Mouse (Mus musculus) heart, postnatal 14 days (tissue): ENCODE data around the gene Hist1h2bl. TPM values are rescaled to one million over a fixed set of nuclear protein-coding genes. Genes with fewer than 3 reads are reported as not detected.

Source experiments
- DNase-seq, 2 experiments: peaks; one replicate each; pipeline ENCODE4 v3.0.0; 2021 to 2022
- intact Hi-C: fragments of 180-260 bp; cut with DNase I; formaldehyde crosslinking; loops from one replicate; pipeline ENCODE4 v1.15.1; 2025
- long read RNA-seq, 2 experiments: library from polyadenylated mRNA; stranded (forward); transcript quantifications; one replicate each; pipeline ENCODE4 v2.0.0; 2021
- total RNA-seq, 2 experiments: library from RNA; stranded (reverse); gene quantifications; 2 replicates each; pipeline ENCODE4 v1.2.3; 2021

Gene Hist1h2bl
- 100 to 1,000 TPM in 1 of 2 experiments, 10 to 100 TPM in 1; 66.3 to 130 TPM for total RNA-seq
- long read RNA-seq, experiment 1 = 0 reads
- long read RNA-seq, experiment 2 = 0 reads

DNA sequence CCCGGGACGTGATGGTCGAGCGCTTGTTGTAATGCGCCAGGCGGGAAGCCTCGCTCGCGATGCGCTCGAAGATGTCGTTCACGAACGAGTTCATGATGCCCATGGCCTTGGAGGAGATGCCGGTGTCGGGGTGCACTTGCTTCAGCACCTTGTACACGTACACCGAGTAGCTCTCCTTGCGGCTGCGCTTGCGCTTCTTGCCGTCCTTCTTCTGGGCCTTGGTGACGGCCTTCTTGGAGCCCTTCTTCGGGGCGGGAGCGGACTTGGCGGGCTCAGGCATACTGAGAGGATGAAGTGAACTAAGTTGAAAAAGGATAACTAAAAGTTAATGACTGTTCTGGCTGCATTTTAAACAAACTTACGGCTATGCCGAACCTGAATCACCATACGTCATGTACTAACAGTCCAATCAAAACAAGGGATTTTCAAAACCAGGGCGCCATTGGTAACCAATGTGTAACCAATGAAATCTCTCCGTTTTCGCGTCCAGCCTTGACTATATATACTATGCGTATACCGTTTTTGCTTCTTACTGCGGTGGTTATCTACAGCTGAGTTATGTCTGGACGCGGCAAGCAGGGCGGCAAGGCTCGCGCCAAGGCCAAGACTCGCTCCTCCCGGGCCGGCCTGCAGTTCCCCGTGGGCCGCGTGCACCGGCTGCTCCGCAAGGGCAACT lies at the start of gene Hist1h2bl, which contains the start of gene Hist1h2ai:
TSS of gene Hist1h2bl (minus strand) at position 280 of the 676 bp plus-strand sequence.
TSS of gene Hist1h2ai (plus strand) at position 559 of the 676 bp plus-strand sequence.
- intact Hi-C loops = loop anchor here (1.0 to 10.0 kb wide), 4 partner anchors 18 to 1809 kb away; no protein-coding TSS in a partner anchor
- peak; percentile 58 to 74 for DNase-seq

DNA sequence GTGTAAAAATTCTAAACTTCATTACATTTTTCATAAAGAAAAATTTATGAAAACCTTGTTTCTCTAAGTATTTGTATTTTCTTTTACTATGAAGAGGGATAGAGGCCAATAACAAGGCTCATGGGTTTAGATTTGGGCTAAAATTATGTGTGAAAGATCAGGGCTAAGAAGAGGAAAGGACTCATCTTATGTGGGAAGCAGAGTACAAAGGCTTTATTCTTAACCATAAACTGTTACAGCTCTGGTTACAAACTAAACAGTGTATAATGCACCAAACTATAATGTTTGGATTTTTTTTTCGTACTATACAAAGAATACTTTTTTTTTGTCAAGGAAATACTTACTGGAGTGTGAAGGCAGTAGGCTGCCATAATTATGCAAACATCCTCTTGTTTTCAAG lies 39.8 kb upstream of the Hist1h2bl start:
- intact Hi-C loops = loop anchor here (10.0 kb wide), 1 partner anchor 1829 kb away; the partner anchor contains the start of gene Hist1h4d
- DNase-seq = no peak

DNA sequence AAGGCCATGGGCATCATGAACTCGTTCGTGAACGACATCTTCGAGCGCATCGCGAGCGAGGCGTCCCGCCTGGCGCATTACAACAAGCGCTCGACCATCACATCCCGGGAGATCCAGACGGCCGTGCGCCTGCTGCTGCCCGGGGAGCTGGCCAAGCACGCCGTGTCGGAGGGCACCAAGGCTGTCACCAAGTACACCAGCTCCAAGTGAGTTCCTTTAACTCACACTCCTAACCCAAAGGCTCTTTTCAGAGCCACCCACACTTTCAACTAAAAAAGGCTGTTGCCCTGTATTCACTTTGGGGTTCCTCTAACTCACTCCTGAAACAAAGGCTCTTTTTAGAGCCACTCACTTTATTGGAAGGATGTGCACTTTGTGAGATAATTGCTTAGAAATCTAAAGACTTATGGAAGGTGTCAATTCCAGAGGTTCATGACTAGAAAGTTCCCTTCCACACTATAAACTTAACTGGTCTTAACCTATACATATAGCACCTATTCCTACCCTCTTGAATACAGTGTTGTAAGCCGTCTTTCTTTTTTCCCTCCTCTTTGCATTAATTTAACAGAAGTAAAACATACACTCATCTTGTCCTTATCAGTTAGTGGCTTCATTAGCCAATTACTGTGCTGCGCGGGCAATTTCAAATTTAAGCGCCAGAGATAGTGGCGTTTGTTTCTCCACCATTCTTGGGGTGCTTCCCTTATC lies 38.5 kb upstream of the Hist1h2bl start:
- peak in 1 of 2 experiments; percentile 37 for DNase-seq
- intact Hi-C loops = loop anchor here (10.0 kb wide), 1 partner anchor 1830 kb away; the partner anchor contains the start of gene Hist1h4d

DNA sequence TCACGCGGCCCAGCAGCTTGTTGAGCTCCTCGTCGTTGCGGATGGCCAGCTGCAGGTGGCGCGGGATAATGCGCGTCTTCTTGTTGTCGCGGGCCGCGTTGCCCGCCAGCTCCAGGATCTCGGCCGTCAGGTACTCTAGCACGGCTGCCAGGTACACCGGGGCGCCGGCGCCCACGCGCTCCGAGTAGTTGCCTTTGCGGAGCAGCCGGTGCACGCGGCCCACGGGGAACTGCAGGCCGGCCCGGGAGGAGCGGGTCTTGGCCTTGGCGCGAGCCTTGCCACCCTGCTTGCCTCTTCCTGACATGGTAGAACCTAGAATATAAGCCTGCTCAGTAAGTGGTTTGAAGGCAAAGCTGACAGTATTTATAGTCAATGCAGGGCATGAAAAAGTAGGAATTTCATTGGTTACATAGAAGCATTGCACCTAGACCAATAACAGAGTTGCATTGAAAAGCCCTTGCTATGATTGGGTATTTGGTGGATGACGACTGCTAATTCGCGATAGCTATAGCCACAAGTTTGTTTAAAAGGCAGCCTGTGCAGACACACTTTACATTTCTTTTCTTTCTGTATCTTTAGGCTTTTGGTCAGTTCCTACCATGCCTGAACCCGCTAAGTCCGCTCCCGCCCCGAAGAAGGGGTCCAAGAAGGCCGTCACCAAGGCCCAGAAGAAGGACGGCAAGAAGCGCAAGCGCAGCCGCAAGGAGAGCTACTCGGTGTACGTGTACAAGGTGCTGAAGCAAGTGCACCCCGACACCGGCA lies 37.8 kb upstream of the Hist1h2bl start, which contains the start of the genes Hist1h2ak and Hist1h2bn:
TSS of gene Hist1h2ak (minus strand) at position 304 of the 762 bp plus-strand sequence.
TSS of gene Hist1h2bn (plus strand) at position 600 of the 762 bp plus-strand sequence.
- peak; percentile 44 to 52 for DNase-seq
- intact Hi-C loops = loop anchor here (2.0 to 10.0 kb wide), 2 partner anchors 25 to 1831 kb away; partner anchors contain the start of gene Hist1h4d

DNA sequence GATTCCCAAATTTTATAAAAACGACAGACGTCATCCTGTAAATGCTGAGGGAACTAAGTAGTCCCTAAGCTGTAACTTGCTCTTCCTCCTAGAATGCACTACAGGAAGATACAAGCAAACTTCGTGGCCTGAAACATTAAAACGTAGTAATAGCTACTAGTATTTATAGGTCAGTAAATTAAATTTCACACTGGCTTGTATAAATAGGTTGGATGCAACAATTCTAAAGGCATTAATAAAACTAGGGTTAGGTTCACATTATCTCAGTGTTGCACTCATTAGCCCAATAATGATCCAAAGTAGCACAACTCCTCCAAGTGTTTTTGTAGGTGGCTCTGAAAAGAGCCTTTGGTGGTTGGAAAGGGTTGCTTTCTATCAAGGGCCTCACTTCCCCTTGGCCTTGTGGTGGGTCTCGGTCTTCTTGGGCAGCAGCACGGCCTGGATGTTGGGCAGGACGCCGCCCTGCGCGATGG lies 37.1 kb upstream of the Hist1h2bl start:
- DNase-seq = no peak
- intact Hi-C loops = loop anchor here (2.0 to 10.0 kb wide), 2 partner anchors 26 to 1832 kb away; partner anchors contain the start of gene Hist1h4d

DNA sequence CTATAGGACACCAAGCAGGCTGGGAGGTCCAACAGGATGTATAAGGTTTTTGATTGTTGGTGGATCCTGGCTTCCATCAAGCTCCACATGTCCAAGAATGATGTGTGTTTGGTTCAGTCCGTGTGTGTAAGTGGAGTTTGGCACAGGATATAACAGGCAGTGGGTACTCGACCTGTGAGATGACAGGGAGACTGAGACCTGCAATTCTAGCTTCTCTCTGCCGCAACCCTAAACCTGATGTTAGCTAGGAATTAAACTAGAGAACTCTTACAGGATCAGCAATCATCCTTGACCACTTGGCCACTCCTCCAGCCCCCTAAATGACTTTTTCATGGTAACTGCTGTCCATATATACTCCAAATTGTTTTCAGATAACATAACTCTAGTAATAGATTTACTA lies 36.4 kb upstream of the Hist1h2bl start:
- intact Hi-C loops = loop anchor here (2.0 to 10.0 kb wide), 2 partner anchors 26 to 1832 kb away; partner anchors contain the start of gene Hist1h4d
- no peak for DNase-seq

DNA sequence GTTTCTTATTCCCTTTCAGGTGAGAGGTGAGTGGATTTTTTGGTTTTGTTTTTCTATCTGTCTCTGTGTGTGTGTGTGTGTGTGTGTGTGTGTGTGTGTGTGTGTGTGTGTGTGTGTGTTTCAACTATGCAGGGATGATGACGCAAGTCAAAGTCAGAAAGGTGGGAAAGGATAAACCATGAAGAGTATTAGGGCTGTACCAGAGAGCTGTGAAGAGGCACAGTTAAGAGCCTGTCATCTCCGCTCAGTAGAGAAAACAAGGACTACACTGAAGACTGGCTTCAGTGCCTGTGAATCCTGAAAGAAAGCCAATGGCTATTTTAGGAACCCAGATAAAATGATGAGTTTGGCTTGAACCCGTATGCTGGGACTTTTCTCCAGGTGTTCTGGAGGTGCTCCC lies 35.9 kb upstream of the Hist1h2bl start:
- intact Hi-C loops = loop anchor here (2.0 to 10.0 kb wide), 2 partner anchors 27 to 1833 kb away; partner anchors contain the start of gene Hist1h4d
- DNase-seq = no peak

DNA sequence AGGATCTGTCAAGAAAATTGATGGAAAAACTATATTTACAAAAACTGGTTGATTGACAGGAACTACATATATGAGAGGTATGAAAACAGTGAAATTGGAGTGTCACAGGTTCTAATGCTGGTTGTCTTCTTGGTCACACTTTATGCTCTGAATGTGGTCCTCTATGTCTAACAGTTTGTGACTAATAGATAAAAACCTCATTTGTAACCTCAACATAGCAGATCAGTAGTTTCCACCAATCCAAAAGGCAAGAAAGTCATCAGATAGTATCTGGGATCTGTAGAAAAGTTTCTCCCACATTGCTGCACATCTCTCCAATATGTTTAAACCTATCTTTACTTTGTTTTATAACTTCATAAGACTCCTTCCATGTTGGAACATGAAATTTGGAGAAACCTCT lies 35.5 kb upstream of the Hist1h2bl start:
- DNase-seq = no peak
- intact Hi-C loops = loop anchor here (10.0 kb wide), 1 partner anchor 1833 kb away; the partner anchor contains the start of gene Hist1h4d

DNA sequence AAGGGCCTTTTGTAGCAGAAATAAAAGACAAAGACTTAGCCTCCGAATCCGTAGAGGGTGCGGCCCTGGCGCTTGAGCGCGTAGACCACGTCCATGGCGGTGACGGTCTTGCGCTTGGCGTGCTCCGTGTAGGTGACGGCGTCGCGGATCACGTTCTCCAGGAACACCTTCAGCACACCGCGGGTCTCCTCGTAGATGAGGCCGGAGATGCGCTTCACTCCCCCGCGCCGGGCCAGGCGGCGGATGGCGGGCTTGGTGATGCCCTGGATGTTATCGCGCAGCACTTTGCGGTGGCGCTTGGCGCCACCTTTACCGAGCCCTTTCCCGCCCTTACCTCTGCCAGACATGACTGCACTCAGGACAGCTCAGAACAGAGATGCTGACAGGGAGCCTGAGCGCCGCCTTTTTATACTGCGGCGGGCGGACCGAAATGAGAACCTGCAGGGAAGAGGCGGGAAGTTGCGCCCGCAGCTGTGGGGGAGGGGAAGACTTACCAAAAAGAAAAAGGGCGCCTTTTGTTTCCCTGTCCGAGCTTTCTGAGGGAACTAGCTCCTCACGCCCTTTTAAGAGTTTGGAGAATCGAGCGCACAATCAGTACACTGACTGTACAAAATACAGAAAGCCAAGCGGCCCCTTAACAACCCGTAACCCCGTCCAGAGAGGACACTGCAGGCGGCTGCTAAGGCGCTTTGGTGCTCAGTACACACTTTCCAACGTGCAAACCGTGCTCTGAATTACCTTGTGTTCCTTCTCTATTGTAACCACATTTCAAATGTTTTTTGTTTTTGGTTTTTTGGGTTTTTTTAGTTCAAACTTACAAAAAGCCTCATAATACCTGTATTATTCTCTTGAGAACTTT lies 34.4 kb upstream of the Hist1h2bl start, which contains the start of gene Hist1h4k:
TSS of gene Hist1h4k (minus strand) at position 347 of the 859 bp plus-strand sequence.
- intact Hi-C loops = loop anchor here (1.0 to 10.0 kb wide), 2 partner anchors 16 to 1834 kb away; partner anchors contain the start of gene Hist1h4d
- DNase-seq = peak; percentile 88 to 93

DNA sequence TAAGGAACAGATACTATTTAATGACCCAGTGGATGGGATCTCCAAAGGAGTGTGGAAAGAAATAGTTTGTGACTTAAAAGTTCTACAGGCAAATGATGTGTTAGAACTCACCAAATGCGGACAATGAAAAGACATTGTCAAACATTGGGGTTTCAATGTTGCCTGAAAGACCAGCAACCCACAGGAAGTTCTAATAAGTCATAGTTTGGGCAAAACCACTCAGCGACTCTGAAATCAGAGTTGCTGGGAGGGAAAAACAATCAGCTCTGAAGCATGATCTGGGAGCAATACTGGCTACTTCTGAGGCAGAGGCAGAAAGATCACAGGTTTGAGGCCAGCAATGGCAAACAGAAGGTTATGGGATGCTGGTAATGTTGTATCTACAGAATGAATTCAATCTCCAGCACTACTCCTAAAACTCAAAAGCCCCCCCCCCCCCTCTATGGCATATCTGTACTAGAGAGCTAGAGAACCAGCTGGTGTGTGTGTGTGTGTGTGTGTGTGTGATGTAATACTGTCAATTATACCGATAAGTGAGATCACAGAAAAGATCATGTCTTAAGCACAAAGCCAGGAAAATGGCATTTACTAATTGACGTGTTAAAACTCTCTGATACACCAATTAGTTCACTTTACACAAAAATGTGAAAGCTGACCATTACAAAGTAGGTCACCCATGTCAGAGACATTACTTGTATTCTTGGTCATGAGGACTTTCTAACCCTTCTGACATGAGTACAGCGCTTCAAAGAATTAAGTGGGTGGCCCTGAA lies 33.6 kb upstream of the Hist1h2bl start:
- intact Hi-C loops = loop anchor here (1.0 to 10.0 kb wide), 2 partner anchors 15 to 1835 kb away; partner anchors contain the start of gene Hist1h4d

DNA sequence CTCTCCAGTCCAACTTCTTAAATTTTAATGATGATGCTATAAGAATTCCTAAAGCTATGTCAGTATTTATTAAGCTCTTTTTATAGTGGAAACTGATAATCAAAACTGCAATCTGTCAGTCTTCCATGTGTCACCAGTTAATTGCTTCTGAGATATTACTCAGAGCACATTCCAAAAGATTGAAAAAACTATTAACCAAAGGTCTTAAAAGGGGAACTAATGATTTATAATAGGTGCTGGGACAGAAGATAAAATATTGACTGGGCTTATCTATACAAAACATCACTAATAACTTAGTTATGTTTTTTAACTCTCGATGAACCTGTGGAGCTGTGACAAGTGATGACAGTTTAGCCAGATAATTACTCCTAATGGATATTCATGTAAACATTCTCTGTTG lies 29.1 kb upstream of the Hist1h2bl start:
- intact Hi-C loops = no loop called here
- no peak for DNase-seq

More for the DNA sequence above, 33.6 kb upstream of the Hist1h2bl start:
- no peak for DNase-seq

DNA sequence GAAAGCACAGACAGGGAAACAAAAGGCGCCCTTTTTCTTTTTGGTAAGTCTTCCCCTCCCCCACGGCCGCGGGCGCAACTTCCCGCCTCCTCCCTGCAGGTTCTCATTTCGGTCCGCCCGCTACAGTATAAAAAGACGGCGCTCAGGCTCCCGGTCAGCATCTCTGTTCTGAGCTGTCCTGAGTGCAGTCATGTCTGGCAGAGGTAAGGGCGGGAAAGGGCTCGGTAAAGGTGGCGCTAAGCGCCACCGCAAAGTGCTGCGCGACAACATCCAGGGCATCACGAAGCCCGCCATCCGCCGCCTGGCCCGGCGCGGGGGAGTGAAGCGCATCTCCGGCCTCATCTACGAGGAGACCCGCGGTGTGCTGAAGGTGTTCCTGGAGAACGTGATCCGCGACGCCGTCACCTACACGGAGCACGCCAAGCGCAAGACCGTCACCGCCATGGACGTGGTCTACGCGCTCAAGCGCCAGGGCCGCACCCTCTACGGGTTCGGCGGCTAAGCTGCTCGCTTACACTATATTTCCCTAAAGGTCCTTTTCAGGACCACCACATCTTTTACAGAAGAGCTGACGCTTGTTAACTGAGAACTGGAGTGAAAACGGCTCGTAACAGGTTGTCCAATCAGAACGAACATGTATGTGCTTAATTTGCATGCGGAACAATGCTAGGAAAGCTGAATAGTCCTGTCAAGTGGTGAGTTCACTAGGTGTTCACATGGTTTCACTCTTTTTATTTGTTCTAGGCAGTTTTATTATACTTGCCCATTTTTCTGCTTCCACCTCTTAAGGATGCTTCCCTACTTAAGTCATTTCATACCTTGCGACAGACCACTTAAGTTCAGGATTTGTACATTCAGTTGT lies 19.2 kb upstream of the Hist1h2bl start, which contains the start of gene Hist1h4j:
TSS of gene Hist1h4j (plus strand) at position 159 of the 862 bp plus-strand sequence.
- peak; percentile 66 to 76 for DNase-seq
- intact Hi-C loops = loop anchor here (1.0 to 5.0 kb wide), 3 partner anchors 15 to 1887 kb away; partner anchors contain the start of genes Hist1h1e, Hist1h2be and Hist1h4k

DNA sequence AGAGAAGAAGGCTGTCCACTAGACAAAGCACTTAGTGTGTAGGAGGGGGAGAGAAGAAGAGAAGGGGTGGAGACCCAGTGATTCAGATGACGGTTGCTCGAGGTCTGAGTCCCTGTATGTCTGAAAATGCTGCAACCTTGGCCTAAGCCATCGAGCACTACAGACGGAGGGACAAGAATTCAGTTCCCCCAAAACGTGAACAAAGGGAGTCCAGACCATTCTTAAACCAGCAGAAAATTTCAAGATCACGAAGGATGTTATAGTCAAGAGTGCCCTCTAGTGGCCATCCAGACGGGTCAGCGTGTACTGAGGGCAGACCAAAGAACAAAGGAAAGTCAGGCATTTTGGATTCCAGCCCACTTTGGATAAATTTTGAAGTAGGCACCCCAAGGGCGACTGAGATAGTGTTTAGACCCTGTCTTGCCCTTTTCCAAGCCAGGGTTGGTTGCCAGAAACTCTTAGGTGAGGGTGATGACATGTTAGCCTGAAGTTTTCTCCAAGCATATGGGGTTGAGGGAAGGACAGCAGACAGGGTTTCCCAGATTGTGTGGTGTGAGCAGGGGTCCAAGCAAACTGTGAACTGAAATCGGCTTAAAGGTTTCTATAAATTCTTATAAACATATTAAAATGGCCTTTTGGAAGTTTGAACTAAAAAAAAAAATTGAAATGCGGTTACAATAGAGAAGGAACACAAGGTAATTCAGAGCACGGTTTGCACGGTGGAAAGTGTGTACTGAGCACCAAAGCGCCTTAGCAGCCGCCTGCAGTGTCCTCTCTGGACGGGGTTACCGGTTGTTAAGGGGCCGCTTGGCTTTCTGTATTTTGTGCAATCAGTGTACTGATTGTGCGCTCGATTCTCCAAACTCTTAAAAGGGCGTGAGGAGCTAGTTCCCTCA lies 18.3 kb upstream of the Hist1h2bl start:
- peak; percentile 67 to 88 for DNase-seq
- intact Hi-C loops = loop anchor here (1.0 to 5.0 kb wide), 3 partner anchors 16 to 1888 kb away; partner anchors contain the start of genes Hist1h1e, Hist1h2be and Hist1h4k

DNA sequence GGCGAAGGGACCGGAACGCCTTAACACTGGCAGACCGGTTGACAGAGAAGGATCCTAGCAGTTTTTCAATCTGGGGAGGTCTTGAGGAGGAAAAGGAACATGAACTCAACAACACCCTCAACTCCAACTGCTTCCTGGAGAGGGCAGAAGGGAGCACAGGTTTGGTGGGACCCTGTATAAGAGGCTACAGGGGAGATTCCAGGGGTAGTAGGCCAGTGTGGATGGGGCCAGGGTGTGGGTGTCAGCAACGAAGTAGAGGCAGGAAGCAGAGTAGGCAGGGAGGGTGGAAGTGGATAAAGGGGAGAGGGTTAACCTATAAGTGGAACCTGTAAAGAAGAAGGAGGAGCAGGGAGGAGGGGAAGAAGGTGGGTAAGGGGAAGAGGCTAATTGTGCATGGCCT lies 17.5 kb upstream of the Hist1h2bl start:
- intact Hi-C loops = loop anchor here (5.0 kb wide), 1 partner anchor 1889 kb away; the partner anchor contains the start of genes Hist1h1e and Hist1h2be
- DNase-seq = no peak

DNA sequence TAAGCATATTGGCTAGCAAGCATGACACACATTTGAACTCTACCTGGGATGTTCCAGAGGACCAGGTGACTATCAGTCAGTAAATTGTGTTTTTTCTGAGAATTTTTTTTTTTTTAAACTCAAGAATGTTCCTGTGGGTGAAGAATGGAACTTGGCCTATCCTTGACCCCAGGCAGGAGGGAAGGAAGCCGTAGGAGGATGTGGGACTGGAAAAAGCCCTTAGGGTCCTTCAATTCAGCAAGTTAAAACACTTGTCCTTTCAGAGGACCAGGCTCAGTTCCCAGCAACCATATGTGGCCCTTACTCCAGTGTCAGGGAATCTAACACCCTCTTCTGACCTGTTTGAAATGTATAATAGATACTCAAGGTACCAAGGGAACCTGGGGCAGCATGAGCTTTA lies 13.6 kb upstream of the Hist1h2bl start:
- intact Hi-C loops = no loop called here
- DNase-seq = no peak
